Comparison of ENCODE assay signal across 7 mouse cellular contexts in genomic region chr12:26470042-26470409, GRCm38 (mm10). TPM values are rescaled to one million over a fixed set of nuclear protein-coding genes. Genes with fewer than 3 reads are reported as not detected.
DNase-seq lines count a peak whose midpoint lies in the region; ATAC-seq and TF ChIP-seq lines count a peak whose summit lies in the region.

No protein-coding gene starts in this region.

- no peak for TF ChIP-seq CTCF in embryonic fibroblast, embryonic 13.5 days (IDR thresholded peaks at IDR 0.05; ENCODE audit: borderline replicate concordance, insufficient read depth, low read length)

- no peaks in the 10 kb centered on the region for H3K36me3 ChIP-seq in neural tube, embryonic 11.5 days (ENCODE audit: control insufficient read depth, insufficient read depth, low read length)
- H3K36me3 ChIP-seq in limb, embryonic 11.5 days (ENCODE audit: control insufficient read depth, insufficient read depth, low read length): no peaks in the 10 kb centered on the region
- no peaks in the 10 kb centered on the region for H3K36me3 ChIP-seq in stomach, embryonic 16.5 days (ENCODE audit: control insufficient read depth, insufficient read depth, low read length)

- peak overlapping the region; percentile 84 for H3K9ac ChIP-seq in neural tube, embryonic 11.5 days (ENCODE audit: low read length)
- no peak overlapping the region; the same call in 1 of the 2 replicates for H3K9ac ChIP-seq in limb, embryonic 11.5 days (ENCODE audit: low read length)
- peak overlapping the region; percentile 84 for H3K9ac ChIP-seq in stomach, embryonic 16.5 days (ENCODE audit: low read length)

- no peak for TF ChIP-seq POLR2A in embryonic fibroblast, embryonic 13.5 days (IDR thresholded peaks at IDR 0.05; ENCODE audit: low read depth, low read length)

- ATAC-seq in neural tube, embryonic 11.5 days (ENCODE audit: insufficient read depth, low FRiP score, low TSS enrichment): no peak
- ATAC-seq in limb, embryonic 11.5 days (ENCODE audit: insufficient number of reproducible peaks, low FRiP score, low TSS enrichment, low read depth): no peak; the same call in 1 of the 2 replicates
- no peak for ATAC-seq in stomach, embryonic 16.5 days (ENCODE audit: insufficient read depth, low FRiP score)

- DNase-seq in neural tube, embryonic 11.5 days (ENCODE audit: low spot score): no peak
- DNase-seq in neural tube, embryonic 10.5 days (ENCODE audit: extremely low spot score, low spot score): no peak
- no peak for DNase-seq in limb, embryonic 11.5 days (ENCODE audit: low spot score)
- DNase-seq in thymus, adult 18-20 months: no peak
- no peak for DNase-seq in layer of hippocampus, postnatal 14 days (ENCODE audit: low spot score in 2 of 2)

- peak overlapping the region; percentile 98 for H3K4me2 ChIP-seq in neural tube, embryonic 11.5 days (ENCODE audit: low read depth)
- peak overlapping the region; percentile 99 for H3K4me2 ChIP-seq in limb, embryonic 11.5 days (ENCODE audit: low read depth, severe bottlenecking)
- H3K4me2 ChIP-seq in stomach, embryonic 16.5 days (ENCODE audit: low read depth, low read length): peak overlapping the region; percentile 97

- H3K4me1 ChIP-seq in neural tube, embryonic 11.5 days (ENCODE audit: control insufficient read depth, insufficient read depth, low read length): no peaks in the 10 kb centered on the region; the same call in 1 of the 2 replicates
- H3K4me1 ChIP-seq in embryonic fibroblast, embryonic 13.5 days (ENCODE audit: control insufficient read depth, insufficient read depth, low read length): no peaks in the 10 kb centered on the region
- H3K4me1 ChIP-seq in limb, embryonic 11.5 days (ENCODE audit: control insufficient read depth, insufficient read depth, low read length): no peaks in the 10 kb centered on the region
- H3K4me1 ChIP-seq in stomach, embryonic 16.5 days (ENCODE audit: control insufficient read depth, insufficient read depth, low read length): peaks cover 4% of the 10 kb centered on the region; the same call in 1 of the 2 replicates

- H3K4me3 ChIP-seq in neural tube, embryonic 11.5 days (ENCODE audit: low read depth, low read length): peak overlapping the region; percentile 61
- peak overlapping the region; percentile 47 for H3K4me3 ChIP-seq in embryonic fibroblast, embryonic 13.5 days (ENCODE audit: insufficient read depth, low read length)
- H3K4me3 ChIP-seq in limb, embryonic 11.5 days (ENCODE audit: low read depth, low read length): peak overlapping the region; percentile 71
- H3K4me3 ChIP-seq in stomach, embryonic 16.5 days (replicated peaks; ENCODE audit: low read length): peak overlapping the region; percentile 75

- no peaks in the 10 kb centered on the region for H3K27me3 ChIP-seq in neural tube, embryonic 11.5 days (ENCODE audit: control insufficient read depth, insufficient read depth, low read length)
- no peaks in the 10 kb centered on the region for H3K27me3 ChIP-seq in limb, embryonic 11.5 days (ENCODE audit: control insufficient read depth, insufficient read depth, low read length)
- no peaks in the 10 kb centered on the region for H3K27me3 ChIP-seq in stomach, embryonic 16.5 days (ENCODE audit: control insufficient read depth, insufficient read depth, low read length)

- H3K9me3 ChIP-seq in neural tube, embryonic 11.5 days (ENCODE audit: control insufficient read depth, low read length): no peaks in the 10 kb centered on the region
- no peaks in the 10 kb centered on the region for H3K9me3 ChIP-seq in limb, embryonic 11.5 days (ENCODE audit: control insufficient read depth, low read length)
- no peaks in the 10 kb centered on the region for H3K9me3 ChIP-seq in stomach, embryonic 16.5 days (replicated peaks; ENCODE audit: control insufficient read depth, low read length)

- WGBS in neural tube, embryonic 11.5 days: 31% methylated on average over 6 of the region's 6 CpGs
- WGBS in limb, embryonic 11.5 days: 32% methylated on average over 6 of the region's 6 CpGs
- WGBS in stomach, embryonic 16.5 days: 22% methylated on average over 6 of the region's 6 CpGs

- no peak overlapping the region for H3K27ac ChIP-seq in neural tube, embryonic 11.5 days (ENCODE audit: low read depth, low read length)
- no peak overlapping the region for H3K27ac ChIP-seq in embryonic fibroblast, embryonic 13.5 days (ENCODE audit: insufficient read depth, low read length)
- H3K27ac ChIP-seq in limb, embryonic 11.5 days (replicated peaks; ENCODE audit: low read depth, low read length): no peak overlapping the region
- peak overlapping the region; percentile 76; the same call in 1 of the 2 replicates for H3K27ac ChIP-seq in stomach, embryonic 16.5 days (ENCODE audit: low read length)

RNA-seq across cellular contexts. Expression of gene Cmpk2, which starts 1.0 kb away (rescaled TPM):
- 8.8 and 10.0 TPM in 2 replicates for polyA plus RNA-seq in neural tube, embryonic 11.5 days (2014; fragmentation: Nextera tagmentation; extraction: Ambion mirVana)
- polyA plus RNA-seq in embryonic fibroblast, embryonic 13.5 days (2011; ENCODE audit: insufficient read length, low read depth, missing spikeins): 0.77 and 1.2 TPM in 2 replicates
- polyA plus RNA-seq in limb, embryonic 11.5 days (2014; fragmentation: Nextera tagmentation; extraction: Ambion mirVana): 5.6 and 7.5 TPM in 2 replicates
- polyA plus RNA-seq in stomach, embryonic 16.5 days (2015; fragmentation: Nextera tagmentation; extraction: Ambion mirVana): 4.4 and 5.9 TPM in 2 replicates
- total RNA-seq in layer of hippocampus, postnatal 14 days (2021): 10 to 100 TPM; 16.3 to 17.3 TPM

RNA-seq across cellular contexts. Expression of gene Rsad2, which starts 13.8 kb away (rescaled TPM):
- 0.42 and 1.1 TPM in 2 replicates for polyA plus RNA-seq in neural tube, embryonic 11.5 days (2014; fragmentation: Nextera tagmentation; extraction: Ambion mirVana)
- polyA plus RNA-seq in embryonic fibroblast, embryonic 13.5 days (2011; ENCODE audit: insufficient read length, low read depth, missing spikeins): 0.82 and 1.4 TPM in 2 replicates
- polyA plus RNA-seq in limb, embryonic 11.5 days (2014; fragmentation: Nextera tagmentation; extraction: Ambion mirVana): 0.54 and 0.60 TPM in 2 replicates
- 1.2 and 1.4 TPM in 2 replicates for polyA plus RNA-seq in stomach, embryonic 16.5 days (2015; fragmentation: Nextera tagmentation; extraction: Ambion mirVana)
- under 1 TPM; 0.37 to 0.48 TPM for total RNA-seq in layer of hippocampus, postnatal 14 days (2021)

RNA-seq across cellular contexts. Expression of gene Rnf144a, which starts 55.0 kb away (rescaled TPM):
- polyA plus RNA-seq in neural tube, embryonic 11.5 days (2014; fragmentation: Nextera tagmentation; extraction: Ambion mirVana): 27.2 and 29.1 TPM in 2 replicates
- polyA plus RNA-seq in embryonic fibroblast, embryonic 13.5 days (2011; ENCODE audit: insufficient read length, low read depth, missing spikeins): 7.7 and 18.8 TPM in 2 replicates
- 39.0 and 42.5 TPM in 2 replicates for polyA plus RNA-seq in limb, embryonic 11.5 days (2014; fragmentation: Nextera tagmentation; extraction: Ambion mirVana)
- 18.3 and 19.6 TPM in 2 replicates for polyA plus RNA-seq in stomach, embryonic 16.5 days (2015; fragmentation: Nextera tagmentation; extraction: Ambion mirVana)
- total RNA-seq in layer of hippocampus, postnatal 14 days (2021): 10 to 100 TPM; 35.3 to 39.0 TPM
